Comparison of ENCODE assay signal across 12 mouse cellular contexts in the genomic region with DNA sequence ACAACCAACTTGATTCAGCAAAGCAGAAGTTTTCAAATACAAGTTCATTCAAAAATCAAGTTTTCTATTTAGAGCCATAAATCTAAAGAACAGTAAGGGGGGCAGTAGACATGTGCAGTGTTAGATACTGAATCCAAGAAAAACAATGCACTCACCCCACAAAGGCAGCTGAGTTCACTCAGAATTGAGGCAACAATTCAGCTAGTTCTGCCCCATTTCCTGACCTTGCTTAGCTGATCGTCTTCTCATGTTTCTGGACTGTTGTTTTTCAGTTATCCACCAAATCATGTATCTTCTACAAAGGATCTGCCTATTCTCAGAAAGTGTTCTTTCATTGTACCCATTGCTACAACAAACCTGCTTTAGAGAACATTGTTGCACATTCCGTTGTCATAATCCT.
"Had no signal": no experiment of that assay in that cellular context is flagged by ENCODE, and none has a peak within 500 bp of the region (broad histone marks: within the 10 kb centered on the region; RNA-seq: fewer than 3 reads in every experiment).

No protein-coding gene starts in this region.

- H3K9ac ChIP-seq: intestine, embryonic 15.5 days; liver, embryonic 15.5 days; lung, embryonic 15.5 days; midbrain, embryonic 13.5 days; stomach, embryonic 15.5 days had no signal

- DNase-seq: lung, postnatal 36 days; right cerebral cortex, postnatal 14 days; thymus, adult 2 months; thymus, postnatal 25 days had no signal

- H3K36me3 ChIP-seq: intestine, embryonic 15.5 days; limb, embryonic 10.5 days; liver, embryonic 15.5 days; lung, embryonic 15.5 days; midbrain, embryonic 13.5 days; stomach, embryonic 15.5 days had no signal

- H3K27me3 ChIP-seq: intestine, embryonic 15.5 days; liver, embryonic 15.5 days; lung, embryonic 15.5 days; stomach, embryonic 15.5 days had no signal

- H3K4me2 ChIP-seq: intestine, embryonic 15.5 days; liver, embryonic 11.5 days; liver, embryonic 15.5 days; lung, embryonic 15.5 days; midbrain, embryonic 13.5 days; stomach, embryonic 15.5 days had no signal

- H3K27ac ChIP-seq: intestine, embryonic 15.5 days; left cerebral cortex, adult 2 months; limb, embryonic 10.5 days; liver, embryonic 15.5 days; lung, embryonic 15.5 days; midbrain, embryonic 13.5 days; stomach, embryonic 15.5 days had no signal

- H3K4me3 ChIP-seq: intestine, embryonic 15.5 days; left cerebral cortex, adult 2 months; limb, embryonic 10.5 days; liver, embryonic 15.5 days; lung, embryonic 15.5 days; midbrain, embryonic 13.5 days; stomach, embryonic 15.5 days had no signal

- ATAC-seq: intestine, embryonic 15.5 days; midbrain, embryonic 13.5 days had no signal

- H3K9me3 ChIP-seq: intestine, embryonic 15.5 days; limb, embryonic 10.5 days; liver, embryonic 15.5 days; lung, embryonic 15.5 days; midbrain, embryonic 13.5 days; stomach, embryonic 15.5 days had no signal

- H3K4me1 ChIP-seq: intestine, embryonic 15.5 days; limb, embryonic 10.5 days; liver, embryonic 15.5 days; lung, embryonic 15.5 days; midbrain, embryonic 13.5 days; stomach, embryonic 15.5 days had no signal
